Mouse (Mus musculus): ENCODE measurements around the gene Nedd9. TPM values are rescaled to one million over a fixed set of nuclear protein-coding genes. Genes with fewer than 3 reads are reported as not detected.

Nedd9 gene
- total RNA-seq, 2 experiments from 2014 or later, result 19.8 to 21.0 TPM

Other genes starting within 250 kb of the Nedd9 start
- gene Smim13, start 237.5 kb downstream of the Nedd9 start, total RNA-seq (2021), result 10 to 100 TPM; 84.0 to 84.6 TPM
- not detected for gene Gm17364, start 213.4 kb downstream of the Nedd9 start, total RNA-seq (2021)
- 10 to 100 TPM; 99.4 to 99.5 TPM for gene Tmem170b, start 118.5 kb upstream of the Nedd9 start, total RNA-seq (2021)